Mouse (Mus musculus): ENCODE results near the gene Cuedc2.

Gene Cuedc2

DNA sequence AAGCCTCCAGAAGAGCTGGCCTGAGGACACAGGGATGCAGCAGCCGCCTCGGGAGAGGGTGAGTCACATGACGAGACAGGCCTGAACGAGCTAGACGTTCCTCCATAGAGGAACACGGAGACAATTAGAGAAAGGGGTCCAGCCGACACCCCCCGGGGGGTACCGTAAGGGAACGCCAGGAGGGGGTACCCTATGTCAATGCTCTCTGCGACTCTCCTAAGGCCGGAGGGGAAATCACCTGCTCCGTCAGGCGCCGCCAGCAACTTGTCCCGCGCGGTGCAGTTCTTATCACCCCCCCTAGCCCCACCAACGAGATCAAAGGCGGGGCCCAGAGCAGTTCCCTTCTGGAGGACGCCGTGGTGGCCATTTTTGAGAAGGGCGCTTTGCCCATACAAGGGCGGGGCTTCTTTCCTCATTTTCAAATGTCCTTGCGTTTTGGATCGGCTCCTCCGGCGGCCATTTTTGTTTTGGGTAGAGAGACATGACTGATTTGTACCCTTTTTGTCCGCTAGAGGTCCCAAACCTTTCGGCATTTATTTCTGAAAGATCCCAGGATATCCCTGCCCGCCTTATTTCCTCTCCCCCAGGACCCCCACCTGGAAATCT lies at the start of gene Cuedc2:
Cuedc2 (minus strand) TSS at position 372 of the 606 bp plus-strand sequence.
- peak; percentile 99 for DNase-seq

DNA sequence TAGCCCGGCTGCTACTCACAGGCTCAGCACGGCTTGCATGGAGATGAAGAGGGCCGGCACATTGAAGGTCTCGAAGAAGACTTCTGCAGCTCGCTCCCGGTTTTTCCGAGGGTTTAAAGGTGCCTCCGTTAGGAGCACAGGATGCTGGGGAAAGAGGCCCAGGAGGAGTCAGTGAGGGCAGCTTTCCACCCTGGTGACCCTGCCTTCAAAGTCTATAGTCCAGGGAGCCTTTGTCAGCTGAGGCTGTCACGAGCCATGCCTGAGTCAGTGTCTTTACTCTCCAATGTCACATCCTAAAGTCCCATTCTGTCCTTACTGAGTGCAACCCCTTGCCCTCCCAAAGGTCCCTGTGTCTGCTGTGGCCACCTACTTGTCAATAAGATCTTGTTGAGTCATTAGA lies 43.8 kb upstream of the Cuedc2 start:
- no peak for DNase-seq

DNA sequence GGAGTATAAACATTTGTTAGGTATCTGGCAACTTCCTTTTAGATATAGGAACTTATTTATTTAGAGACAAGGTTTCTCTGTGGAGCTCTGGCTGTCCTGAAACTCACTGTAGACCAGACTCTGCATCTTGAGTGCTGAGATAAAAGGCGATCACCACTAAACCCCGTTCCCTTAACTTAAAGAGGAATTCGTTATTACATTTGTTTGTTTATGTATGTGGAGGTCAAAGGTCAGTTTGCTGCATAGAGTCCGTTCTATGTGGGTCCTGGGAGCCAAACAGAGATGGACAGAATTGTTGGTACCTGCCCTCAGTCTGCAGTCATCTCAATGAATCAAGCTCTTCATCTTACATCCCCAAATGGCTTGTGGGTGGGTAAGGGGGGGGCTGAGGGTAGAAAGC lies 37.4 kb upstream of the Cuedc2 start:
- DNase-seq, result no peak

DNA sequence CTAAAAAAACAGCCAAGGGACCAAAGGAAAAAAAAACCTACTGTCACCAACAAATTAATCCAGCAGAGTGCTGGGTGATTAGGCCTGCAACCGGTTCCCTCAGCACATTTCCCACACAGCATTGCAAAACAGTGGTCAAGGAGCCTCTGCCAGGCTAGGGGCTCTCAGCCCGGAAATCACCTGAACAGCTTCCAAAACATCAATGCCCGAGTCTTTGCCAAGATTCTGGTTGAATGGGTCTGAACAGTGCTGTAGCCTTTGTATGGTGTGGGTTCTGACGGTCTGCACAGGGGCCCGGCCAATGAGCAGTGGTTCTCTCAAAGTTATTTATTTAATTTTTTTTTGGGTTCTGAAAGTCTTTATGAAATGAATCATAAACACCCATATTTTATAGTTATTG lies 37.0 kb upstream of the Cuedc2 start:
- peak; percentile 83 for DNase-seq

DNA sequence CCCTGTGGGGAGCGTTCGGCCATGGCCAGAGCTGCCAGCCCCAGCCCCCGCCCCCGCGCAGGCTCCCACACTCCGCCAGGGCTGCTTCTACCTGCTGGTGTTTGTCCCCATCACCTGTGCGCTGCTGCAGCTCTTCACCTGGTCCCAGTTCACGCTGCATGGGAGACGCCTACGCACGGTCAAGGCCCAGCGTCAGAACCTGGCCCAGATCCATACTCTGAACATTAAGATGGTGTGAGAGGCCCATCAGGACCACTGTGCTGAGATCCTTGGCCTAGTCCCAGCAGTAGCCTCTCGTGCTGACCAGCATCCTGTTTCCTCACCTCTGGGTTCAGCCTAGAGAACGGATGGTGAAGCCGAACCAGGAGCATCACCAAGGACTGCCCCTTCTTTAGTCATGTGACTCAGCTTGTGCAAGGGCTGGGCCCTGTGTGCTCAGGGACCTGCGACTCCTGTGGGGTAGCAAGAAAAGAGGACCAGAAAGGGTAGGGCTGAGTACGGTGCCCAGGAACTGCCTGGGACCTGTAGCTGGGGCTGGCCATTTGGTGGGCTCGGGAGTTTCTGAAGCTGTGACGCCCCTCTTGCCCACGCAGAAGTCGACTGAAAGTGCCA lies 36.1 kb upstream of the Cuedc2 start:
- DNase-seq, result peak; percentile 44 to 47

DNA sequence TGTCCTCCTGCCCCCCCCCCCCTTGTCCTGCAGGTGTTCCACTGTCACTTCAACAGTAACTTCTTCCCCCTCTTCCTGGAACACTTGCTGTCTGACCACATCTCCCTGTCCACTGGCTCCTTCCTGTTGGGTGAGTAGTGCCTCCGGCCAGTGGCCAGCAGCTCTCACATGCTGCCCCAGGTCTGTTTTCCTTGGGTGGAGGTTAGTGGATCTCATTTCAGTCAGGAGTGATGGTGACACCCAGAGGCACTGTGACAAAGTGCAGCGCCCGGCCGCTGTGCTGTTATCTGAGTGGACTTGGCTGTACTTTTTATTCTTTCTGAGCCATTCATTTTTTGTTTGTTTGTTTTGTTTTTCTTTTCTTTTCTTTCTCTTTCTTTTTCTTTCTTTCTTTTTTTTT lies 30.7 kb upstream of the Cuedc2 start:
- DNase-seq, result peak; percentile 80 to 81

DNA sequence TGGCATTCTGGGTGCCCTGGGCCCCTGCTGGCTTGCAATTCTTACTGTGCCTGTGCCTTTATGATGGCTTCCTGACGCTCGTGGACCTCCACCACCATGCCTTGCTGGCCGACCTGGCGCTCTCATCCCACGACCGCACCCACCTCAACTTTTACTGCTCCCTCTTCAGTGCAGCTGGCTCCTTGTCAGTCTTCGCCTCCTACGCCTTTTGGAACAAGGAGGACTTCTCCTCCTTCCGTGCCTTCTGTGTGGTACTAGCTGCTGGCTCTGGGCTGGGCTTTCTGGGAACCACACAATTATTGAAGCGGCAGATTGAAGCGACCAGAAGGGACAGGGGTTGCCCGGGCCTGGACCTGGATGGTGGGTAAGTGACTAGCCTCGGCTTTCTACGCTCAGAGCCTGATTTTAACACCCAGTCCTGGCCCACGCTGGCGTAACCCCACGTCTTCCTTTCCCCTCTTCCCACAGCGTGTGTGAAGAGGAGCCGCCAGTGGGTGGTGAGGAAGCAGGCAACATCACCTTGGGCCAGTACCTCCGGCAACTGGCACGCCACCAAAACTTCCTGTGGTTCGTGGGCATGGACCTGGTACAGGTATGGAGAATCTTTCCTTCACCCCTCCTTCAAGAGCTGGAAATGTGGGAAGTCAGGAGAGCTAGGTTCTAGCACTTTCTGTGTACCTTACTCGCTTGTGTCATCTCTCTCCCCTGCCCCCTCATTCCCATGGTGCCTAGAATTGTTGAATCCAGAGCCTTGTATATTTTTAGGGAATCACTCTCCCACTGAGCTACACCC lies 29.5 kb upstream of the Cuedc2 start:
- no peak for DNase-seq

DNA sequence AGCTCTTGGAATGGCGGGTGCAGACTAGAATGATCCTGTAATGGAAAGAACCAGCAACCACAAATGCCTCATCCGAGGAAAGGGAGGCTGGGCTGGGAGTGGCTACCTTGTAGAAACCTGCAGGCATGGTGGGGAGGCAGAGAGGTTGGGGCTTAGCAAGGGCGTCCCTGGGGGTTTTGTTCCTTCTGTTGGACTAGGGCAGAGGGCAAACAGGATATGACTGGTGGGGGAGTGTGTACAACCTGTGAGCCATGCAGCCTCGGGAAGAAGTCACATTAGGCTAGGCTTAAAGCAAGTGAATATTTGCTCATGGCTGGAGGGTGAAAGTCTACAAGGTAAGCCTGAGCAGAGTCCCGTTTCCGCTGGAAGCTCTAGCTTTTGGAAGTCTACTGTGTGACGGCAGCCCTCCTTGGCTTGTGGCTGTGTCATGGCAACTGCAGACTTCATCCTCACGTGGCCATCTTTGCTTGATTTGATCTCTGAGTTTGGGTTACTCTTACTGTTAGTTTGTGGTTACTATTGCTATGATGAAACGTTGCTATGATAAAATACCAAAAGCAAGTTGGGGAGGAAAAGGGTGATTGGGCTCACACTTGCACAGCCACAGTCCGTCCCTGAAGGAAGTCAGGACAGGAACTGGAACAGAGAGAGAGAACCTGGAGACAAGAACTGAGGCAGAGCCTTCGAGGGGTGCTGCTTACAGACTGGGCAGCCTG lies 24.9 kb upstream of the Cuedc2 start:
- no peak for DNase-seq

DNA sequence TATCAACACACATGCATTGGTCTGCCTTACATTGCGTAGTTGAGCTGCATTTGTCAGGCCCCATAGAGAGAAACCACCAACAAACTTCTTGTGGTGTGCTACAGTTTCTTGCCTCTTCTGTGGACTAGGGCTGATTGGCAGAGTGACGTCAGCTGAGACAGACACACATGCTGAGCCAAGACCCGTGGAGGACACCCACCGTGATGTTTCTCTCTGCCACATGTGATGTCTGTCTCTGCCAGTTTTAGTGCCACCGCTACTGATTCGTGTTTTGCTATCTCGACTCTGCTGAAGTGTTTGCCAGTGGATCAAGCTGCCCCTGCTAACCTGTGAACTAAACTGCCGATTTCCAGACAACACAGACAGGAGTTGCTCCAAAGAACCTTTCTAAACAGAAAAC lies 23.6 kb upstream of the Cuedc2 start:
- peak; percentile 56 to 70 for DNase-seq

DNA sequence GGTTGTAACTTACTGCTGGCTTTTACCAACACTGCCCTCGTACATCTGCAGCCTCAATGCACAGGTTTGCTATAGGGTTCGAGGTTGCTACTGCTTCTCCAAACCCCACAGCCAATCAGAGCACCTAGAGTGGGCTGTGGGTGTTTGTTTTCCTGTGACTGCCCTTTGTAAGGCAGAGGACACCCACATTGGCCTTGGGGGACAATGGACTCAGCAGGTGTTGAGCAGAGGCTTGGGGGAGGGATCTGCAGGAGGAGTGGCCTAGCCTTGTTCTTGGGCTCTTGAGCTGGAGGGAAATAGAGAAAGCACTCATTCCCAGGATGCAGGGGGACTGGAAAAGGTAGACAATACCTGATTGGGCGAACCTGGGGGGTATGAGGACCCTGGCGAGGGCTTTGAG lies 19.9 kb upstream of the Cuedc2 start:
- no peak for DNase-seq

DNA sequence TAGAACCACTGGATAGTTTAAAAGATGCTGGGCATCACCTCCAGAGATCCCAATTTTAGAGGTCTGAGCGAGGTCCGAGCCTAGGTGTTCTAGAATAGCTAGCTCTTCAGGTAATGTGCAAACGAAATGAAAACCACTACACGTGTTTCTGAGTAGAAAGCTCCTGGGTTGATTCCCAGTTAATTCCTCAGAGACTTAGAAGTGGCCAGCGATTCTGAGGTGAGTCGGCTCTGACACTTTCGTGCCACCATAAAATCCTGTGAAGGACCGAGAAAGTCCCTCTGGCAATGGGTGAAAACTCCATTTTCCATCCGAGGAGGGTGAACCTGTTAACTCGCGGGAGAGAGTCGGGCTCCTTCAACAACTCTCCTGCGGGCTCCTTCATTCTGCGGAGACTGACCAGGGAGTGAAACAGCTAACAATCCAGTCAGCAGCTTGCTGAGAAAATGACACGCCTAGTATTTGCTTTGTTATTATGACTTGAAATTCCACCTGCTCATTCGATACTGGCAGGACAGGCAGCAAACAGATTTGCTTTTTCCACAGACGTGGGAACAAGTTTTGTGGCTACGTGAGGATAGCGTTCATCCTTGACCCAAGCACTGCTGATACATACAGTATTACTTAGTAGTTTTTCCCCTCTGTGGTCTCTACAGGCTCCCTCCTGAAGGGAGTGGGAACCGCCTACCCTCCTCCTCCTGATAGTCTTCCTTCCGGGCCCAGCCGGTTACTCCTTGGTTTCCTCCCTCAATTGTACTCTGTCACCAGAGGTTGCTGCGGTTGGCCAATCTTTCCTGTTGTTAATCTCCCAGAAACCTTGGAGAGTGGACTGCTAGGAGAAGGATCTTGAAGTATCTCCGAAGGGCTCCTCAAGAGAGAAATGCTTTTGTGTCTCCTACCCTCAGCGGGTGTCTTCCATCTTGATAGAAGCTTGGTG lies 19.1 kb upstream of the Cuedc2 start:
- DNase-seq, result peak in 1 of 2 experiments; percentile 44

DNA sequence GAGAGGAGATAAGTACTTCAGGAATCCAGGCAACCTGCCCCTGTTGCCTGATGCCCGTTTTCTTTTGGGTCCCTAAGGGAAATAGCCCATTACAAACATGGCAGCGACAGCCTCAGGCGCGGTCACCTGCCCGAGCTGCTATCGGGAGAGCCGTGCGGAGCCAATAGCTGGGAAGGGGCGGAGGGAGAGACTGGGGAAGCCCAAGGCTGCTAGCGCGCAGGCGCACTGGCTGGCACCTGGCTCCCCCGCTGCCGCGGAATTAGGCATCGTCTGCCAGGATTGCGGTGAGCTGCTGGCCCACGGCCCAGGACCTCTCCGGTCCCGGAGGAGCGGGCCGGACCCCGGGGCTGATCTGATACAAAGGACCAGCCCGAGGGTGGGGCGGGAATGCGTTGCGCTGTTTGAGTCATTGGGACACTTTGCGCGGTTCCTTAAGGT lies 18.2 kb upstream of the Cuedc2 start:
- peak; percentile 96 to 97 for DNase-seq

DNA sequence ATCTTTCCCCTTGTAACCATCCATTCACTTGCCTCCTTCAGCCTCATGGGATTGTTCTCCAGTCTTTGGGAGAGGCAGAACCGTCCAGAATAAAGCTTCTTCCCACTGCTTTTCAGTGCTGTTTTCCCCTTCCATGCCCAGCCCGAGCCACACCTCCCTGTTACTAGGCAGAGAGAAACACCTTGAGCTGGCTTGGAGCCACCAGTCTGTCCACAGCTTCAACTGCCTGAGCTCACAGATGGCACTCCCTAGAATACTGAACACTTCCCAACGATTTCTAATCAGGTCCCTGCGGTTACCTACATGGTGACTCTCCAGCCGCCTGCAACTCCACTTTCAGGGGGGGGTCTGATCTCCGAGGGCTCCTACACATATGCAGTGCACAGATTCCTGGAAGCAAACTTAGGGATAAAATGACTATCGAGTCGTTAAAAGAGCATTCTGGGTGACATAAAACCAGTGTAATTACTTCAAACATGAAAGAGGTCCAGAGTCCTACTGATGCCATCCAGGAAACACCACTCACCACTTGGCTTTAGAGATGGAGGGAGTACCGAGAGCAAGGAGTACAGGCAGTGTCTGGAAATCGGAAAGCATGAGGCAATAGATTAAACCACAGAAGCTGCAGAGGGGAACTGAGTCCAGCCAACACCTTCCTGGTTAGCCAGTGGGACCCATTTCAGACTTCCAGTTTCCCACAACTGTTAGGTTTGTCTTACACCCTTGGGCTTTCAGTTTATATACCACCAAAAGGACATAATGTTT lies 11.8 kb upstream of the Cuedc2 start, which contains the start of gene 2310034G01Rik:
2310034G01Rik (minus strand) TSS at position 135 of the 765 bp plus-strand sequence.
- DNase-seq, result peak; percentile 74 to 77

DNA sequence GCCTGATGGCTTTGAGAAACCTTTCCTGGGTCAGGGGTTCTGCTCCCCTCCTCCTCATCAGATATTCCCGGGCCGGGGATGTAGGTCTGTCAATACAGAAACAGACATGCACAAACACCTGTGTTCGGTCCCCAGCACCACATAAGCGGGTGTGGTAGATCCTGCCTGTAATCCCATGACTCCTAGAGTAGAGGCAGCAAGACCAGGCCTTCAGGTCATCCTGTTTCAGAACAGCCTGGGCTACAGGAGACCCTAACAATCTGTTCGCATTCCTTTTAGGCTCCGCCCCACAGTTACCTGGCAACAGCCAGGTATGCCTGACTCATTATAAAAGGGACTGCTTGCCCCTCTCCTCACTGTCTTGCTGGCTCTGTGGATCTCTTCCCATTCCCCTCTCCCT lies 11.0 kb upstream of the Cuedc2 start:
- no peak for DNase-seq

DNA sequence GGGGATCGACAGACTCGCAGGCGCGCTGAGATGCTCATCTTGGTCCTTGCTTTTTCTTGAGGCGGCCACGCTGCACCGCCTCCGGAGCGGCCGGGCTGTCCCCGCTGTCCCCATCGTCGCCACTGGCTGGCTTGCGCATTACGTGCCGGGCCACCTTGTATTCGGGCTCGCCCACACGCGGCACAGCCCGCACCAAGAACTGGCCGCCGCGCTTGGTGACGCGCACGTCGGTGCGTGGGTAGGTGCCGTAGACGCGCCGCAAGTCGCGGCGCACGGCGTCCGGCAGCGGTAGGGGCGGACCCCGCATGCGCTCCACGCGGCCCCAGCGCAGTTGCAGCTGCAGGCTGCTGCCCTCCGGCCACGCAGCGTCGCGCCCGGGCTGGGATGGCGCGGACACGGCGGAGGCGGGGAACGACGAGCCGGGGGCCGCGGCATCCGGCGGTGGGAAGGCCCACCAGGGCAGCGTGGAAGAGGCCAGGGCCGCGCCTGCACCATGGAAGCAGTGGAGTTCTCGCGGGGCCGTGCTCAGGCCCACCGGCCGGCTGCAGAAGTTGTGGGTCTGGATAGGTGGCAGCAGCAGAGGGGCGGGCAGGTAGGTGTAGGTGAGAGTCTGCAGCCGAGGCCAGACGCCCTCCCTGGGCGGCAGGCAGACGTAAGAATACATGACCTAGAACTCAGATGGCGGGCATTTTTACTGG lies 10.4 kb upstream of the Cuedc2 start:
- DNase-seq, result peak; percentile 92 to 94

DNA sequence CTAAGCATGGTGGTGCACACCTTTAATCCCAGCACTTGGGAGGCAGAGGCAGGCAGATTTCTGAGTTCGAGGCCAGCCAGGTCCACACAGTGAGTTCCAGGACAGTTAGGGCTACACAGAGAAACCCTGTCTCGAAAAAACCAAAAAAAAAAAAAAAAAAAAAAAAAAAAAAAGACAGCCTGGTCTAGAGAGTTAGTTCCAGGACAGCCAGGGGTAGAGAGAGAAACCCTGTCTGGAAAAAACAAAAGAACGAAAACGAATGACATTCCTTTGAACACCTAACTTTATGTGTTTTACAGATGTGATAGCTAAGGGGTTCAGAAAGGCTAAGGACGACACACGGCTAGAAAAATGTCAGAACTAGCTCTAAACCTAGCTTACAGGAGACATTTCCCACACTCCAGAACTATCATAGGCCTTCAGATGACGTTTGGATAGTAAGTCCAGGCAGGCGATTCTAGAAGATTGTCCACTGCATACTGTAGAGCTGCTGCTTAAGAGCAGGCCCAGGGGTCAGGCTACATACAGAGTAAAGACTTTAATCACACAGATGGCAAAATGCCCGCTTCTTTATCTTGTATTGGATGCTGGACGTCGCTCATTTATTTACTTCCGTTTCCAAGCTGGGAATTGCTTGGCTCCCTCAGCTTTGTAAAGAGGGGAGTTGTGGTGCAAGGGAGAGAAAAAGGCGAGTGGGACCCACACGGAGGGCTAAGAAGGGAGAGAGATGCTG lies 9.6 kb upstream of the Cuedc2 start:
- peak in 1 of 2 experiments; percentile 63 for DNase-seq

DNA sequence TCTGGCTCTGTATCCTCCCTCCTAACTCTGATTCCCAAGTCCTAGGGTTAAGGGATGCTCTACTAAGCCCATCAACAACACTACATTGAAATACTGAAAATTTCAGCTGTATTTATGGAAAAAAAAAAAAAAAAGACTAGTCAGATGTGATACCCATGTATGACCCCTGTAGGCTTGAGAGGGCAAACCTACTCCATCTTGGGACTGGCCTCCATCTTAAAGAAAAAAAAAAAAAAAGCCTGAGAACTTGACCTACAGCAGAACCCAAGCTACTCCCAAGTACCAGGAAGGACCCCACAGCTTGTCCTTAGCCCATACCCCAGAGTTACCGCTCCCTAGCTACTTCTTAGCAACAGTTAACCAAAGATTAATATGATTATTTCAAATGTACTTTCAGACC lies 8.6 kb upstream of the Cuedc2 start:
- no peak for DNase-seq

DNA sequence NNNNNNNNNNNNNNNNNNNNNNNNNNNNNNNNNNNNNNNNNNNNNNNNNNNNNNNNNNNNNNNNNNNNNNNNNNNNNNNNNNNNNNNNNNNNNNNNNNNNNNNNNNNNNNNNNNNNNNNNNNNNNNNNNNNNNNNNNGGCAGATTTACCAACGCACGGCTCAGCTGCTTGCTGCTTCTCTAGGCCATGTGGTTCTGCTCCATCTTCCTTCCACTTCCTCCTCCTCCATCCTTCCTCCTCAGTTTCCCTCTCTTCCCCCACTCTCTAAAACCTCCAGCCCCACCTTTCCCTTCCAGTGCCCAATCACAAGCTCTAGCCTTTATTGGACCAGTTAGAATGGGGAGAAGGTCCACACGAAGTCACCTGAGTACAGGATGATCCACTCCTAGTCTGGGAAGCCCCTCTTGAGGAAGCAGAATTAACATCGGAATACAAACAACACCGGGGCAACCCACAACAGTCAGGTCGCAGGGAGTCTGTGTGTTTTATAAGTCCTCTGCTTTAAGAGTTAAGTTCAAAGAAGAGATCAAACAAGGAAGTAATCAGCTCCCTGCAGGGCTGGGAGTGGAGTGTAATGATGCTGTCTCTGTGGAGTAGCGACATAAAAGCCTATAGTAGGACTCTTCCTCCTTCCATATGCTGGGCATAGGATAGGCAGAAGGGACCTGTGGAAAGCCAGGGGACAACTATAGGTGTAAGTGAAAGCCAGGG lies 6.4 kb upstream of the Cuedc2 start:
- no peak for DNase-seq

DNA sequence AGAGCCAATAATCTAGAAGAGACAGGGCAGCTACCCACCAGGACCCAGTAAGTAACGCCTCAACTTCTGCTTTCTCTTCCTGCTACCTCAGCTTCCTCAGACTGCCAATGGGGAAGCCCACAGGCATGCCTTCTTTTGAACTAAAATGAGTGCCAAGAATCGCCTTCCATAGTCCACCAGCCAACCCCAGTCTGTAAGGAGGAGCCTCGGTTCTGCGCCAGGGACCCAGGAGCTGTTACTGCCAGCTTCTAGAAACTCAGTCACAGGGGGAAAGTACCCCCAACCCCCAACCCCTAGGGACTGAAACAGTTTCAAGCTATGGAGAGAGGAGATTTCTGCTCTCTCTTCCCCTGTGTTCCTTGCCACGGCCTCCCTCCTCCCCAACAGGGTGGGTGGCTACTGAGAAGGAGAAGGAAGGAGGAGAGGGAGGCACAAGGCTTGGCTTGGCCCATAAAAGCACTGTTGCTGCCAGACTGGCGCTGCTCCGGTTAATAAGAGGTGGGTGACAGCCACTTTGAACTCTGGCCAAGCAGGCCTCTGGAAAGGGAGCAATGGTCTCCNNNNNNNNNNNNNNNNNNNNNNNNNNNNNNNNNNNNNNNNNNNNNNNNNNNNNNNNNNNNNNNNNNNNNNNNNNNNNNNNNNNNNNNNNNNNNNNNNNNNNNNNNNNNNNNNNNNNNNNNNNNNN lies 927 bp upstream of the Cuedc2 start:
- peak; percentile 79 to 84 for DNase-seq
